Mouse (Mus musculus) spleen, embryonic (tissue): ENCODE data around the gene Gm49673.
"Not testable (repeated sequence)": the region's sequence is repeated elsewhere in the genome, so short reads cannot be mapped to it uniquely, and the experiment has no call there.

ENCODE experiments used
- CTCF ChIA-PET: fragments of 350-600 bp; sonication (Branson Sonifier 250); formaldehyde crosslinking; loops from one replicate; lab custom pipeline; 2022; lab: Charles Lee

The Gm49673 gene

DNA sequence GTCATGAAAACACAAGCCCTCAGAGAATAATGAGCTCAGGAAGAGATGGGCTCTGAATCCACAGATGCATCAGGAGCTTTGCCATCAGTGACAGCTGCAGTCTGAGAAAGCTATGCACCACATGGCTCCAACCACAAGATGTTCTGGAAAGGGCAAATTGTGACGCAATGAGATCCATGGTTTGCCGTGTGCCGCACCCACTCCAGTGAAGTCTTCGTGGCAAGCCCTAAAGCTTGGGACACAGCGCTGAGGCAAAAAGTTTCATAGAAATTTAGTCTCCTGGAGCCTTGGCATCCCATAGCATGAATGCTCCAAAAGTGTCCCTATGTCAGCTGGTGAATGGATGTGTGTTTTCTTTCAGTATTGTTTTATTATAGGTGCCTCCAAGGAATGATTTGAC, 9.5 kb downstream of the Gm49673 start:
- CTCF ChIA-PET, result not testable (repeated sequence)

- CTCF ChIA-PET, result not testable (repeated sequence)
These were observed 16.7 kb downstream of the Gm49673 start for GRCm38 (mm10) chr17:8130849-8131248.

DNA sequence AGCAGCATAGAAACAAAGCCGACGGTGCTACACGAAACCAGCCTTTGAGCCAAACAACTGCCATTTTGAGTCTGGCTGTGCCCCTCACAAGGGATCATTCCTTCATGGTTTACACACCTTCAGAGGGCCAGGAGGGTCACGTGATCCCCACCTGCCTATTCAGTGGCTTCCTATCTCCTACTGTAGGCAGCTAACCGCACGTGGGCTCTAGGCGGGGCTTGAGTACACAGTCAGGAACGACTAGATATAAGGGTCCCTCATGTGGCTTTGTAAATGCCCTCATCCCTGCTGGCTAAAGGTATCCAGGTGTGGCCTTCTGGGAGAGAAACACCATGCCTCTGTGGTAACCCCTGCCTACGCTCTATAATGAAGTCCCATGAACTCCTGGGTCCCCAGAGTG, 18.0 kb downstream of the Gm49673 start:
- CTCF ChIA-PET, result not testable (repeated sequence)

- CTCF ChIA-PET, result not testable (repeated sequence)
These were observed 19.1 kb downstream of the Gm49673 start for GRCm38 (mm10) chr17:8128326-8128993.

GRCm38 (mm10) chr17:8124586-8124985, 23.0 kb downstream of the Gm49673 start:
- CTCF ChIA-PET, result not testable (repeated sequence)

- CTCF ChIA-PET, result not testable (repeated sequence)
These were observed 24.6 kb downstream of the Gm49673 start for GRCm38 (mm10) chr17:8122974-8123373.

GRCm38 (mm10) chr17:8116928-8117327, 30.7 kb downstream of the Gm49673 start:
- CTCF ChIA-PET, result not testable (repeated sequence)

- CTCF ChIA-PET, result interaction anchor here (0.6 kb wide), 1 partner anchor 185 kb away, joined by 6 read pairs; no protein-coding TSS in a partner anchor
These were observed 31.2 kb downstream of the Gm49673 start for GRCm38 (mm10) chr17:8116378-8116777.

GRCm38 (mm10) chr17:8112199-8112598, 35.4 kb downstream of the Gm49673 start:
- CTCF ChIA-PET, result not testable (repeated sequence)

DNA sequence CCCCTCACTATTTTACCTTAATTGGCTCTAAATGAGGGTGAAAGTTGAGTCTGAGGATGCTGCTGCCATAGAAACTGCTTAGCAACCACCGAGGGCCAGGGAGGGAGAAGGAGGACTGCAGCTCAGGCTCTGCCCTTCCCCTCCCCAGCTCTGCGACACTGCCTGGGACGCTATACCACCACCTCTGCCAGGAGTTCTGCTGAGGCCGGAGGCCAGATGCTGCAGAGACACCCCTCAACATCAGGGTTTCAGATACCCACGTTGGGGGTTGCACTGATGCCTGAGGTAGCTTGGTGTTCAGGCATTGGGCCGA, 46.3 kb downstream of the Gm49673 start:
- CTCF ChIA-PET, result not testable (repeated sequence)

- CTCF ChIA-PET, result not testable (repeated sequence)
These were observed 46.9 kb downstream of the Gm49673 start for GRCm38 (mm10) chr17:8100405-8101296.

DNA sequence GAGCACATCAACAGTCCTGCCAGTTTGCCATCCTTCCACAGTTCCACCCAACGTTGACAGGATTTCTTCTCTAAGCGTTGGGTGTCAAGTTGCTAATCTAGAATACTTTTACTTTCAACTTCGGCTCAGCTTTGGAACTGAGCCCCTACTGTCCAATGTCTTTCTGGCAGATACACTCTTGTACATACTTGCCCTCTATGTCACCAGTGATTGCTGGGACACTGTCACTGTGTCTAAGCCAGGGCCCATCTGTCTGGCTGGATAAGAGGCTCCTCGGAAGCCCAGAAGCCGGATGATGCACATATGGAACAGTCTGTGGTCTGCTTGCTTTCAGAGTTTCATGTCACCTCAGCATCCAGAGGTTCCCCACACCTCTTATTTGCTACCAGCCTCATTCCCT, 51.4 kb downstream of the Gm49673 start:
- CTCF ChIA-PET, result not testable (repeated sequence)

- CTCF ChIA-PET, result not testable (repeated sequence)
These were observed 51.9 kb downstream of the Gm49673 start for GRCm38 (mm10) chr17:8095653-8096052.

GRCm38 (mm10) chr17:8092537-8093526, 54.8 kb downstream of the Gm49673 start:
- CTCF ChIA-PET, result not testable (repeated sequence)

GRCm38 (mm10) chr17:8091320-8091719, 56.3 kb downstream of the Gm49673 start:
- CTCF ChIA-PET, result not testable (repeated sequence)

GRCm38 (mm10) chr17:8069847-8070246, 77.7 kb downstream of the Gm49673 start:
- CTCF ChIA-PET, result not testable (repeated sequence)

DNA sequence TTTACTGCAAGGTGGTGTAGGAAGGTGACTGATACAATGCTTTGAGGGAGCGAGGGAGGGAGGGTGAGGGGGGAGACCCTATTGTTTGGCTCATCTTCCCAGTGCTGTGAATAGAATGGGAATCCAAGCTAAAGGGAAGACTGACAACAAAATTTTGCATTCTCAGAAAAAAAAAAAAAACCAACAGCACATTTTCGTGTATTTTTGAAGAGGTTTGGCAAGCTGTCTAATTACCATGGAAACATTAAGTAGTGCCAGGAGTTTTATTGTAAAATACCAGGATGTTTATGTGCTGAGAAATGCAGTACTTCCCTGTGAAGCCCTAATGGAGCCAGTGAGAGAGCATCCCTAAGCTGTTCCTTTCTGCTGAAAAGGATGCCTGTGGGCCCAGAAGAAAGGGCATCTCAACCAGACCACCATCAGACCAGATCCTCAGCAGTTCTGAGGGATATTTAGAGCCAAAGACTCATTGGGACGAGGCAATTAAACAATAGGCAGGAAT, 90.9 kb downstream of the Gm49673 start:
- CTCF ChIA-PET, result interaction anchor here (0.6 kb wide), 1 partner anchor 311 kb away, joined by 3 read pairs; no protein-coding TSS in a partner anchor

DNA sequence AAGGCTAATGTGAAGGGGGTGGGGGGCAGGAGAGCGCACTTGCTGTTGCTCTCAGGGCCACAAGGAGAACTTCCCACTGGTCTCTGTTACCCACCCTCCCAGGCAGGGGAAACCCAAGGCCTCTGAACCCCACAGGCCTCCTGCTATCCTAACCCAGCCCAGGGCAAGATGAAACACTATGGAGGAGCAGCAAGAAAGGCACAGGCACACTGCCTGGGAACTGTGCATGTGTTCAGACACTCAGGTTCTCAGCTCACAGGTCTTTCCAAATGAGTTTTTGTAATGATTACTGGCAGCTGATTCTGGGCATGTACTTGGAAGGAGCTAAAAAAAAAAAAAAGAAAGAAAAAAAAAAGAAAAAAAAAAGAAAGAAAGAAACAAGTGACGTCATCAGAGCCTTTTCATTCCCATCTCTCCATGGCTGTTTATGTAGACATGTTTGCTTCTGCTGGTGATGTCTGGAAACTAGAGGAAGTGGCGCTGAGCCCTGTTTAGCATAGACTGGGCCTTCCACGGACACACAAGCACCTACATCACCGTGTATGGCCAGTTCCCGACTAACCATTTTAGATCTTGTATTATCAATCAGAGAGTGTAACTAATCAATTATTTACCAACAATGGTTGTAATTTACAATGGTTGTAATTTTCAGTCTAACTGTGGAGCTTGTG, 91.5 kb downstream of the Gm49673 start:
- CTCF ChIA-PET, result interaction anchor here (0.6 kb wide), 1 partner anchor 311 kb away, joined by 3 read pairs; no protein-coding TSS in a partner anchor

GRCm38 (mm10) chr17:8051247-8051646, 96.3 kb downstream of the Gm49673 start:
- CTCF ChIA-PET, result not testable (repeated sequence)

DNA sequence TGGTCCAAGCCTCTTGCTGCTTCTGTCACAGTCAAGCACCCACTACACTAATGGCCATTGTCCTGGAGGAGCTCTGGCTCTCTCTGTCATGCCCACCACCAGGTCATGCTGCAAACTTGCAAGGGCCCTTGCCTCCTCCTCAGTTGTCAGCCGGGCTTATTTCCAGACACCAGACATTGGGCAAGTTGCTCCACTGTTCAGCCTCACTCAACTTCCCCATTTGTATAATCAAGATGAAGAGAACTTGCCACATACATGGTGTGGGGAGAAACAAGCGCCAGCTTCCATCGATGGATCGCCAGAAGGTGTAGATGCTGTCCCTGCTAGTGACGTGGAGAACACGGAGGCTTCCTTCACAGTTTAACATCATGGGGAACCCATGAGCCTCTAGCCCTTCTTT, 97.4 kb downstream of the Gm49673 start:
- CTCF ChIA-PET, result not testable (repeated sequence)

DNA sequence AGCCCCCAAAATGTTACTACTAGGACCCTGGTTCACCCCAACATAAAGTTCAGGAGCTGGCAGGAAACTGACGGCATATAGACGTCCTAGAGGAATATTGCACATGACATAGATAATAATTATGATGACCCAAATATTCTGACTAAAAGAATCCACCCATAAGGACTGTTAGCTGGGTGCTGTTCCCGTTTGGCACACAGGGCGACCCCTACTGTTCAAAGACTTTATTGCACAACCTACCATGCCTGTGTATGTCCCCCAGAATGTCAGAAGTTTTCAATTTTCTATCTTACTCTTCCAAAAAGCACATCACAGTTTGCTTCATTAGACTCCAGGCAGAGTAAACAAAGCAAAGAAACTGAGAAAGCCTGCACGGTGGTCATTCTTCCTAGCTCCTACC, 101.4 kb downstream of the Gm49673 start:
- CTCF ChIA-PET, result not testable (repeated sequence)
